Mouse (Mus musculus) thymus, adult 2 months (tissue): ENCODE measurements around the gene Synj2. TPM values are rescaled to one million over a fixed set of nuclear protein-coding genes. Genes with fewer than 3 reads are reported as not detected.

Source experiments
- DNase-seq: peaks from one replicate; pipeline ENCODE4 v3.0.0; 2021
- H3K27ac ChIP-seq: fragments of 200-500 bp; 2 replicates; pipeline ENCODE4 v1.5.1; 2012; ENCODE audit warnings: low read length, control low read depth; ENCODE audit not compliant: control insufficient read depth, insufficient read depth
- H3K27me3 ChIP-seq: fragments of 200-500 bp; 2 replicates; pipeline ENCODE4 v1.6.1; 2012; ENCODE audit warnings: mild to moderate bottlenecking, low read length, moderate library complexity, mixed read lengths; ENCODE audit not compliant: control insufficient read depth, insufficient read depth
- H3K36me3 ChIP-seq: fragments of 200-500 bp; 2 replicates; pipeline ENCODE4 v1.6.1; 2012; ENCODE audit warnings: mild to moderate bottlenecking, low read length, moderate library complexity; ENCODE audit not compliant: control insufficient read depth, insufficient read depth
- H3K4me1 ChIP-seq: fragments of 200-500 bp; replicated peaks from 2 replicates; pipeline ENCODE4 v1.6.1; 2012; ENCODE audit warnings: low read length; ENCODE audit not compliant: control insufficient read depth, insufficient read depth
- H3K4me3 ChIP-seq: fragments of 200-500 bp; 2 replicates; pipeline ENCODE4 v1.5.1; 2012; ENCODE audit warnings: mild to moderate bottlenecking, low read length, control low read depth, moderate library complexity; ENCODE audit not compliant: control insufficient read depth, insufficient read depth
- CTCF ChIP-seq: fragments of 200-500 bp; IDR thresholded peaks from 2 replicates; pipeline ENCODE4 v1.5.1; 2012; ENCODE audit warnings: mild to moderate bottlenecking, control low read depth, low read length, moderate library complexity, borderline replicate concordance; ENCODE audit not compliant: control insufficient read depth, poor library complexity, insufficient read depth; ENCODE audit errors: extremely low read depth
- POLR2A ChIP-seq: fragments of 200-500 bp; IDR thresholded peaks from 2 replicates; pipeline ENCODE4 v1.6.1; 2012; ENCODE audit warnings: mild to moderate bottlenecking, low read length, control low read depth, moderate library complexity; ENCODE audit not compliant: control insufficient read depth, poor library complexity, insufficient read depth; ENCODE audit errors: extremely low read depth
- WGBS: fragments of 180-500 bp; shearing (Covaris S2); methylation state at CpG from one replicate; pipeline ENCODE4 v1.1.7; 2018; 5-methylcytosine and 5-hydroxymethylcytosine counted together
- polyA plus RNA-seq: library from polyadenylated mRNA; depleted of rRNA; stranded (reverse); fragments of >200 nt; gene quantifications from 2 replicates; pipeline ENCODE4 v1.2.3, GENCODE M21; 2012

The Synj2 gene
- polyA plus RNA-seq, 1 experiment = 9.0 TPM

GRCm38 (mm10) chr17:5958229-5958628 lies 17.1 kb downstream of the Synj2 start:
- WGBS = 96% methylated on average over 5 of the region's 5 CpGs
- no peaks in the 10 kb centered on the region for H3K4me1 ChIP-seq
- TF ChIP-seq CTCF = no peak
- TF ChIP-seq POLR2A = no peak

GRCm38 (mm10) chr17:5958636-5959035 lies 17.6 kb downstream of the Synj2 start:
- TF ChIP-seq POLR2A (no peak), CTCF (no peak)
- 96% methylated on average over 10 of the region's 10 CpGs for WGBS
- Histone ChIP-seq H3K27me3 (no peaks in the 10 kb centered on the region), H3K36me3 (no peaks in the 10 kb centered on the region), H3K27ac (no peak overlapping the region), H3K4me3 (no peak overlapping the region), H3K4me1 (no peaks in the 10 kb centered on the region)
- no peak for DNase-seq

More at GRCm38 (mm10) chr17:5958229-5958628, 17.1 kb downstream of the Synj2 start:
- no peak overlapping the region for H3K27ac ChIP-seq
- H3K27me3 ChIP-seq = no peaks in the 10 kb centered on the region
- DNase-seq = no peak
- H3K4me3 ChIP-seq = no peak overlapping the region
- no peaks in the 10 kb centered on the region for H3K36me3 ChIP-seq

GRCm38 (mm10) chr17:5959096-5959495 lies 18.0 kb downstream of the Synj2 start:
- no peak overlapping the region for H3K4me3 ChIP-seq
- TF ChIP-seq CTCF (no peak), POLR2A (no peak)
- WGBS = 87% methylated on average over 7 of the region's 7 CpGs
- no peak overlapping the region for H3K27ac ChIP-seq
- no peaks in the 10 kb centered on the region for H3K4me1 ChIP-seq
- no peaks in the 10 kb centered on the region for H3K27me3 ChIP-seq
- DNase-seq = no peak
- H3K36me3 ChIP-seq = no peaks in the 10 kb centered on the region

GRCm38 (mm10) chr17:5959802-5960201 lies 18.7 kb downstream of the Synj2 start:
- no peak for DNase-seq
- Histone ChIP-seq H3K27ac (no peak overlapping the region), H3K36me3 (no peaks in the 10 kb centered on the region), H3K4me1 (no peaks in the 10 kb centered on the region), H3K4me3 (no peak overlapping the region), H3K27me3 (no peaks in the 10 kb centered on the region)
- TF ChIP-seq CTCF (no peak), POLR2A (no peak)
- WGBS = 92% methylated on average over 9 of the region's 9 CpGs

GRCm38 (mm10) chr17:5963766-5964165 lies 22.7 kb downstream of the Synj2 start:
- no peaks in the 10 kb centered on the region for H3K27me3 ChIP-seq
- H3K27ac ChIP-seq = no peak overlapping the region
- no peaks in the 10 kb centered on the region for H3K4me1 ChIP-seq
- TF ChIP-seq CTCF = no peak
- no peak for TF ChIP-seq POLR2A
- DNase-seq = no peak
- H3K36me3 ChIP-seq = no peaks in the 10 kb centered on the region
- 96% methylated on average over 8 of the region's 8 CpGs for WGBS
- H3K4me3 ChIP-seq = no peak overlapping the region

- Histone ChIP-seq H3K36me3 (no peaks in the 10 kb centered on the region), H3K27me3 (no peaks in the 10 kb centered on the region), H3K4me3 (no peak overlapping the region), H3K4me1 (no peaks in the 10 kb centered on the region), H3K27ac (no peak overlapping the region)
- 96% methylated on average over 9 of the region's 9 CpGs for WGBS
- TF ChIP-seq POLR2A = no peak
- no peak for TF ChIP-seq CTCF
- no peak for DNase-seq
These were observed 24.2 kb downstream of the Synj2 start for GRCm38 (mm10) chr17:5965084-5965781.
